Comparison of ENCODE assay signal across 23 mouse cellular contexts in genomic region chr5:117749353-117749752, GRCm38 (mm10). TPM values are rescaled to one million over a fixed set of nuclear protein-coding genes. Genes with fewer than 3 reads are reported as not detected.
DNase-seq lines count a peak whose midpoint lies in the region; ATAC-seq and TF ChIP-seq lines count a peak whose summit lies in the region.
"Had no signal": no experiment of that assay in that cellular context is flagged by ENCODE, and none has a peak within 500 bp of the region (broad histone marks: within the 10 kb centered on the region; RNA-seq: fewer than 3 reads in every experiment).

No protein-coding gene starts in this region.

- H3K9ac ChIP-seq in forebrain, embryonic 12.5 days: no peak overlapping the region
- H3K9ac ChIP-seq in forebrain, embryonic 15.5 days (replicated peaks): no peak overlapping the region
- H3K9ac ChIP-seq in midbrain, postnatal 0 days (replicated peaks; ENCODE audit: low read length, poor library complexity, severe bottlenecking): no peak overlapping the region
- H3K9ac ChIP-seq in midbrain, embryonic 13.5 days (replicated peaks): no peak overlapping the region
- no peak overlapping the region for H3K9ac ChIP-seq in kidney, embryonic 15.5 days
- H3K9ac ChIP-seq in neural tube, embryonic 14.5 days (replicated peaks; ENCODE audit: low read depth, low read length): no peak overlapping the region
- H3K9ac ChIP-seq: embryonic facial prominence, embryonic 15.5 days; stomach, embryonic 15.5 days had no signal

- H3K4me1 ChIP-seq in forebrain, embryonic 12.5 days: peaks cover 21% of the 10 kb centered on the region
- peaks cover 9% of the 10 kb centered on the region for H3K4me1 ChIP-seq in forebrain, embryonic 15.5 days
- H3K4me1 ChIP-seq in midbrain, postnatal 0 days (ENCODE audit: insufficient read depth, low read length): 0 out of 2 replicates have a peak, but pooled peaks cover 4% of the 10 kb centered on the region
- H3K4me1 ChIP-seq in midbrain, embryonic 13.5 days (replicated peaks): peaks cover 17% of the 10 kb centered on the region; the same call in 1 of the 2 replicates
- H3K4me1 ChIP-seq in kidney, embryonic 15.5 days: peaks cover 39% of the 10 kb centered on the region
- H3K4me1 ChIP-seq in neural tube, embryonic 14.5 days (ENCODE audit: control insufficient read depth, insufficient read depth, low read length): peaks cover 5% of the 10 kb centered on the region; the same call in 1 of the 2 replicates
- H3K4me1 ChIP-seq: embryonic facial prominence, embryonic 15.5 days; stomach, embryonic 15.5 days had no signal

- H3K36me3 ChIP-seq in forebrain, embryonic 12.5 days (replicated peaks): no peaks in the 10 kb centered on the region
- no peaks in the 10 kb centered on the region for H3K36me3 ChIP-seq in forebrain, embryonic 15.5 days
- peaks cover 7% of the 10 kb centered on the region; the same call in 1 of the 2 replicates for H3K36me3 ChIP-seq in midbrain, postnatal 0 days (ENCODE audit: insufficient read depth, low read length)
- H3K36me3 ChIP-seq in midbrain, embryonic 13.5 days: peaks cover 5% of the 10 kb centered on the region; the same call in 1 of the 2 replicates
- H3K36me3 ChIP-seq in kidney, embryonic 15.5 days: no peaks in the 10 kb centered on the region
- no peaks in the 10 kb centered on the region for H3K36me3 ChIP-seq in neural tube, embryonic 14.5 days (ENCODE audit: control insufficient read depth, insufficient read depth, low read length)
- H3K36me3 ChIP-seq: embryonic facial prominence, embryonic 15.5 days; forebrain, embryonic 10.5 days; midbrain, embryonic 10.5 days; stomach, embryonic 15.5 days had no signal

- DNase-seq in midbrain, postnatal 0 days (ENCODE audit: low spot score): peak; percentile 25
- DNase-seq in natural killer cell, adult 2 months (ENCODE audit: low spot score in 2 of 2): no peak
- no peak for DNase-seq in gastrocnemius, postnatal 25 days
- DNase-seq: adrenal gland, postnatal 36 days; cerebellum, adult 8-10 months; heart, adult 18-20 months; layer of hippocampus, postnatal 36 days; lung, adult 2 months; lung, postnatal 4 days; right cerebral cortex, postnatal 14 days; thymus, adult 2 months had no signal

- WGBS in forebrain, embryonic 12.5 days: 17% methylated on average over 5 of the region's 5 CpGs
- WGBS in forebrain, embryonic 15.5 days: 11% methylated on average over 5 of the region's 5 CpGs
- 30% methylated on average over 5 of the region's 5 CpGs for WGBS in midbrain, postnatal 0 days
- 32% methylated on average over 5 of the region's 5 CpGs for WGBS in midbrain, embryonic 13.5 days
- WGBS in kidney, embryonic 15.5 days: 25% methylated on average over 5 of the region's 5 CpGs
- WGBS in neural tube, embryonic 14.5 days: 13% methylated on average over 5 of the region's 5 CpGs

- H3K9me3 ChIP-seq in forebrain, embryonic 12.5 days: 0 out of 2 replicates have a peak, but pooled peaks cover 4% of the 10 kb centered on the region
- H3K9me3 ChIP-seq in forebrain, embryonic 15.5 days: no peaks in the 10 kb centered on the region
- no peaks in the 10 kb centered on the region for H3K9me3 ChIP-seq in midbrain, postnatal 0 days (ENCODE audit: low read length)
- no peaks in the 10 kb centered on the region for H3K9me3 ChIP-seq in midbrain, embryonic 13.5 days
- H3K9me3 ChIP-seq in kidney, embryonic 15.5 days (replicated peaks): no peaks in the 10 kb centered on the region
- no peaks in the 10 kb centered on the region for H3K9me3 ChIP-seq in neural tube, embryonic 14.5 days (ENCODE audit: control insufficient read depth, low read length)
- H3K9me3 ChIP-seq: embryonic facial prominence, embryonic 15.5 days; midbrain, embryonic 10.5 days; stomach, embryonic 15.5 days had no signal

- peak; percentile 11; the same call in 1 of the 2 replicates for ATAC-seq in forebrain, embryonic 12.5 days (ENCODE audit: low FRiP score)
- no peak for ATAC-seq in forebrain, embryonic 15.5 days (replicated peaks)
- no peak for ATAC-seq in midbrain, postnatal 0 days (ENCODE audit: low FRiP score)
- no peak for ATAC-seq in midbrain, embryonic 13.5 days
- peak; percentile 58; the same call in 1 of the 2 replicates for ATAC-seq in kidney, embryonic 15.5 days (replicated peaks; ENCODE audit: low FRiP score)
- ATAC-seq in neural tube, embryonic 14.5 days (ENCODE audit: low read depth): peak; percentile 63; the same call in 1 of the 2 replicates

- H3K4me2 ChIP-seq in forebrain, embryonic 12.5 days: no peak overlapping the region
- no peak overlapping the region for H3K4me2 ChIP-seq in forebrain, embryonic 15.5 days (replicated peaks)
- no peak overlapping the region for H3K4me2 ChIP-seq in midbrain, postnatal 0 days (ENCODE audit: low read depth, low read length, poor library complexity, severe bottlenecking)
- no peak overlapping the region for H3K4me2 ChIP-seq in midbrain, embryonic 13.5 days (replicated peaks)
- H3K4me2 ChIP-seq in kidney, embryonic 15.5 days: no peak overlapping the region
- no peak overlapping the region for H3K4me2 ChIP-seq in neural tube, embryonic 14.5 days (ENCODE audit: low read depth, low read length)
- H3K4me2 ChIP-seq: embryonic facial prominence, embryonic 15.5 days; liver, embryonic 11.5 days; stomach, embryonic 15.5 days had no signal

- H3K27me3 ChIP-seq in forebrain, embryonic 12.5 days: peaks cover 3% of the 10 kb centered on the region
- H3K27me3 ChIP-seq in forebrain, embryonic 15.5 days: no peaks in the 10 kb centered on the region
- H3K27me3 ChIP-seq in midbrain, postnatal 0 days (ENCODE audit: insufficient read depth, low read length): no peaks in the 10 kb centered on the region
- H3K27me3 ChIP-seq in midbrain, embryonic 13.5 days: no peaks in the 10 kb centered on the region
- H3K27me3 ChIP-seq in kidney, embryonic 15.5 days: no peaks in the 10 kb centered on the region
- H3K27me3 ChIP-seq in neural tube, embryonic 14.5 days (ENCODE audit: control insufficient read depth, insufficient read depth, low read length): no peaks in the 10 kb centered on the region
- H3K27me3 ChIP-seq: CH12.LX; embryonic facial prominence, embryonic 15.5 days; stomach, embryonic 15.5 days had no signal

- H3K27ac ChIP-seq in forebrain, embryonic 12.5 days: no peak overlapping the region
- no peak overlapping the region for H3K27ac ChIP-seq in forebrain, embryonic 15.5 days (replicated peaks)
- no peak overlapping the region for H3K27ac ChIP-seq in midbrain, postnatal 0 days (ENCODE audit: low read depth, low read length)
- H3K27ac ChIP-seq in midbrain, embryonic 13.5 days: no peak overlapping the region
- H3K27ac ChIP-seq in kidney, embryonic 15.5 days: no peak overlapping the region
- no peak overlapping the region for H3K27ac ChIP-seq in neural tube, embryonic 14.5 days (ENCODE audit: low read depth, low read length)
- H3K27ac ChIP-seq: embryonic facial prominence, embryonic 15.5 days; forebrain, embryonic 10.5 days; midbrain, embryonic 10.5 days; stomach, embryonic 15.5 days had no signal

- H3K4me3 ChIP-seq in forebrain, embryonic 12.5 days (replicated peaks): no peak overlapping the region
- no peak overlapping the region for H3K4me3 ChIP-seq in forebrain, embryonic 15.5 days
- H3K4me3 ChIP-seq in midbrain, postnatal 0 days (ENCODE audit: low read depth, low read length): no peak overlapping the region
- no peak overlapping the region for H3K4me3 ChIP-seq in midbrain, embryonic 13.5 days (replicated peaks)
- no peak overlapping the region for H3K4me3 ChIP-seq in kidney, embryonic 15.5 days (replicated peaks)
- H3K4me3 ChIP-seq in neural tube, embryonic 14.5 days (ENCODE audit: low read depth, low read length): no peak overlapping the region
- H3K4me3 ChIP-seq: embryonic facial prominence, embryonic 15.5 days; forebrain, embryonic 10.5 days; midbrain, embryonic 10.5 days; myocyte; stomach, embryonic 15.5 days had no signal

- TF ChIP-seq CTCF in midbrain, postnatal 0 days (IDR thresholded peaks at IDR 0.05): no peak

RNA-seq across cellular contexts. Expression of gene Nos1, which starts 31.5 kb away (rescaled TPM):
- polyA plus RNA-seq in forebrain, embryonic 12.5 days (2016; fragmentation: Nextera tagmentation; extraction: Ambion mirVana): 0.28 and 0.35 TPM in 2 replicates
- polyA plus RNA-seq in forebrain, embryonic 15.5 days (2015; fragmentation: Nextera tagmentation; extraction: Ambion mirVana): 5.0 and 7.2 TPM in 2 replicates
- total RNA-seq in midbrain, postnatal 0 days (2014; rRNA removed): 17.8 and 25.7 TPM in 2 replicates
- 3.4 and 3.5 TPM in 2 replicates for polyA plus RNA-seq in midbrain, postnatal 0 days (2015; fragmentation: Nextera tagmentation; extraction: Ambion mirVana)
- 0.79 and 1.3 TPM in 2 replicates for polyA plus RNA-seq in midbrain, embryonic 13.5 days (2015; fragmentation: Nextera tagmentation; extraction: Ambion mirVana)
- polyA plus RNA-seq in kidney, embryonic 15.5 days (2015; fragmentation: Nextera tagmentation; extraction: Ambion mirVana): 0.92 and 0.96 TPM in 2 replicates
- 3.5 and 4.7 TPM in 2 replicates for polyA plus RNA-seq in neural tube, embryonic 14.5 days (2014; fragmentation: Nextera tagmentation; extraction: Ambion mirVana)
- total RNA-seq in gastrocnemius, postnatal 25 days (2021): 10 to 100 TPM; 28.5 to 39.3 TPM

Comparison
In these comparisons a context has a peak if more than half of its experiments do, and no peak if none do; other contexts are left out.
1. ATAC-seq: peak in forebrain, embryonic 12.5 days (single experiment), kidney, embryonic 15.5 days (single experiment) and neural tube, embryonic 14.5 days (single experiment); none in forebrain, embryonic 15.5 days (single experiment), midbrain, postnatal 0 days (single experiment) and midbrain, embryonic 13.5 days (single experiment).